Mouse (Mus musculus) heart, embryonic 11.5 days (tissue): ENCODE data around the gene Hdac1. TPM values are rescaled to one million over a fixed set of nuclear protein-coding genes. Genes with fewer than 3 reads are reported as not detected.

Source experiments
- ATAC-seq: fragments of 200-750 bp; cut with Nextera tagmentation; replicated peaks from 2 replicates; pipeline ENCODE4 v1.8.0; 2017; ENCODE audit warnings: moderate library complexity; ENCODE audit not compliant: insufficient number of reproducible peaks, low FRiP score, low TSS enrichment
- H3K27ac ChIP-seq: fragments of 300-500 bp; sonication (generic); 2 replicates; pipeline ENCODE4 v1.5.1; 2014; ENCODE audit warnings: mild to moderate bottlenecking, low read depth, low read length
- H3K27me3 ChIP-seq: fragments of 300-500 bp; sonication (generic); 2 replicates; pipeline ENCODE4 v1.6.1; 2014; ENCODE audit warnings: mild to moderate bottlenecking, low read length, mixed read lengths; ENCODE audit not compliant: control insufficient read depth, insufficient read depth
- H3K36me3 ChIP-seq: fragments of 300-500 bp; sonication (generic); 2 replicates; pipeline ENCODE4 v1.6.1; 2014; ENCODE audit warnings: mild to moderate bottlenecking, low read length, moderate library complexity, mixed read lengths; ENCODE audit not compliant: control insufficient read depth, insufficient read depth
- H3K4me1 ChIP-seq: fragments of 300-500 bp; sonication (generic); 2 replicates; pipeline ENCODE4 v1.6.1; 2014; ENCODE audit warnings: low read length; ENCODE audit not compliant: control insufficient read depth, insufficient read depth
- H3K4me2 ChIP-seq: fragments of 300-500 bp; sonication (generic); 2 replicates; pipeline ENCODE4 v1.6.1; 2014; ENCODE audit warnings: mild to moderate bottlenecking, moderate library complexity
- H3K4me3 ChIP-seq: fragments of 300-500 bp; sonication (generic); 2 replicates; pipeline ENCODE4 v1.5.1; 2014; ENCODE audit warnings: low read depth, low read length
- H3K9ac ChIP-seq: fragments of 300-500 bp; sonication (generic); 2 replicates; pipeline ENCODE4 v1.6.1; 2014; ENCODE audit warnings: mild to moderate bottlenecking, low read depth, low read length, moderate library complexity
- H3K9me3 ChIP-seq: fragments of 300-500 bp; sonication (generic); replicated peaks from 2 replicates; pipeline ENCODE4 v1.6.1; 2016; ENCODE audit warnings: low read length; ENCODE audit not compliant: control insufficient read depth
- WGBS: fragments of 180-500 bp; shearing (Covaris S2); extraction: QIAGEN DNeasy Blood & Tissue Kit; methylation state at CpG from one replicate; pipeline ENCODE4 v1.1.7; 2014; ENCODE audit not compliant: insufficient replicate concordance; 5-methylcytosine and 5-hydroxymethylcytosine counted together
- polyA plus RNA-seq: library from polyadenylated mRNA; unstranded; fragments of >200 nt; fragmentation: Nextera tagmentation; extraction: Ambion mirVana; gene quantifications from 2 replicates; pipeline ENCODE4 v1.2.1, GENCODE M21; 2014

Gene Hdac1
- polyA plus RNA-seq, 1 experiment from 2014 or later = 154 TPM

DNA sequence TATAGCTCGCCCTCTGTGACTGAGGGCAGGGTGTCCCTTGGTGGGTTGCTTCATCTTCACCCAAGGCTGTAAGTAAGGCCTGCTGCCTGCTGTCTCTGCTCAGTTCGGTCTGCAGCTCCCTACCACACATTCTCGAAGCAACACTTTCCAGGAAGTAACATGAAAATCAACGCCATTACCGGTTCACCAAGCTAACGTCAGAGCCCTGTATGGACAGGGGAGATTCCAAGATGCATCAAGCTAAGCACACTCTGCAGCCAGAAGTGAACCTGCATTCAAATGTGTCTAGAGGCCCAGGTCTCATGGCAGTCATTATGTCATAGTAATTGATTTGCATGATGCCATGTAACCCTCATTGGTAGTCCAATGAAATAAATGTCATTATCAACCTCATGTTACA, 27.5 kb upstream of the Hdac1 start:
- Histone ChIP-seq H3K4me2 (no peak overlapping the region), H3K27ac (no peak overlapping the region), H3K4me3 (no peak overlapping the region), H3K9me3 (no peaks in the 10 kb centered on the region), H3K27me3 (no peaks in the 10 kb centered on the region), H3K36me3 (no peaks in the 10 kb centered on the region), H3K9ac (no peak overlapping the region), H3K4me1 (peaks cover 1% of the 10 kb centered on the region; the same call in 1 of the 2 replicates)
- WGBS = 81% methylated on average over 6 of the region's 6 CpGs
- ATAC-seq = no peak

DNA sequence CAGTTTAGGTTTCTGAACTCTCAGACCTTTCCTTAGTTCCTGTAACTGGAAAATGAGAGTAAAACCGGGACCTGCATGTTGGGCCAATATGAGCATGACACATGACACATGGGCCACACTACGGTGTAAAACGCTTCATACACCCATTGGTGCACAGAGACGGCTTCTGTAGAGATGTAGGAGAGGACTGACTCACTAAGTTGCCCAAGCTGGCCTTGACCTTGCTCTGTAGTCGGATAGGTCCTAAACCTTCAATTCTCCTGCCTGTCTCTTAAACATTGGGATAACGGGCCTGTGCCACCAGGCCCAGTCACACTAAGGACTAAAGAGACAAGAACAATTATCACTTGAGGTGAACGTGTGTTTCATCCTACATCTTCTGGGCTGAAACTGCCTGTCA, 25.9 kb upstream of the Hdac1 start:
- WGBS = 83% methylated on average over 7 of the region's 7 CpGs

DNA sequence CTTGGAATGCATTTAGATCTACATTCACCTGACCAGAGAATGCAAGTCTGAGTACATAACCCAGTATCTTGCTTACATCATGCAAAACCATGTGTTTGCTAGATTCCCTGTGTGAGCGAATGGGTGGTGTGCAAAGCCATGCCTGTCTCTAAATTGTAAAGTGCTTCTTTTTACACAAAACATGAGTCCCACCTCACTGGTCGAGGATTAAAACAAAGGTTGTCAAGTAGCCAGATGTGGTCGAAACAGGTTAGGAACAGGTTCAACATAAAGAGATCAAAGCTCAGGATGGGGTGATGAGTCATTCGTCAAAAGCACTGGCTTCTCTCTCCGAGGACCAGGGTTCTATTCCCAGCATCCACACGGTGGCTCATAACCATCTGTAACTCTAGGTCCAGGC, 22.6 kb upstream of the Hdac1 start:
- ATAC-seq = no peak
- 79% methylated on average over 6 of the region's 6 CpGs for WGBS
- H3K9ac ChIP-seq = no peak overlapping the region
- no peak overlapping the region for H3K4me2 ChIP-seq
- H3K9me3 ChIP-seq = no peaks in the 10 kb centered on the region
- no peak overlapping the region for H3K27ac ChIP-seq
- no peaks in the 10 kb centered on the region for H3K27me3 ChIP-seq
- no peaks in the 10 kb centered on the region for H3K4me1 ChIP-seq
- no peaks in the 10 kb centered on the region for H3K36me3 ChIP-seq
- H3K4me3 ChIP-seq = no peak overlapping the region

More for the DNA sequence above, 25.9 kb upstream of the Hdac1 start:
- H3K4me1 ChIP-seq = no peaks in the 10 kb centered on the region
- ATAC-seq = no peak
- H3K4me2 ChIP-seq = no peak overlapping the region
- no peaks in the 10 kb centered on the region for H3K36me3 ChIP-seq
- no peaks in the 10 kb centered on the region for H3K9me3 ChIP-seq
- H3K4me3 ChIP-seq = no peak overlapping the region
- H3K27ac ChIP-seq = no peak overlapping the region
- no peaks in the 10 kb centered on the region for H3K27me3 ChIP-seq
- no peak overlapping the region for H3K9ac ChIP-seq

DNA sequence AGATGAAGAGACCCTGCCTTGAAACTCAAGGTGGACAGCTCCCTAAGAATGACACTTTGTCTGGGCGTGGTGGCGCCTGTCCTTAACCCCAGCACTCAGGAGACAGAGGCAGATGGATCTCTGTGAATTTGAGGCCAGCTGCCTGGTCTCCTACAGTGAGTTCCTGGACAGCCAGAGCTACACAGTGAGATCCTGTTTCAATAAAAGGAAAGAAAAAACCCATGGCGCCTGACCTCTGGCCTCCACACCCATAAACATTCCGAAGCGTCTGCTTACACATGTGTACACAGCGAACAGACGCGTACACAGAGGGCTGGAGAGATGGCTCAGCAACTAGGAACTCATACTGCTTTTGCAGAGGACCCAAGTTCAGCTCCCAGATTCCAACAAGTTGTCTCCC, 21.2 kb upstream of the Hdac1 start:
- WGBS = 69% methylated on average over 8 of the region's 8 CpGs
- Histone ChIP-seq H3K27ac (no peak overlapping the region), H3K4me3 (no peak overlapping the region), H3K36me3 (no peaks in the 10 kb centered on the region), H3K4me2 (no peak overlapping the region), H3K9me3 (no peaks in the 10 kb centered on the region), H3K27me3 (no peaks in the 10 kb centered on the region), H3K4me1 (no peaks in the 10 kb centered on the region), H3K9ac (no peak overlapping the region)
- no peak for ATAC-seq

DNA sequence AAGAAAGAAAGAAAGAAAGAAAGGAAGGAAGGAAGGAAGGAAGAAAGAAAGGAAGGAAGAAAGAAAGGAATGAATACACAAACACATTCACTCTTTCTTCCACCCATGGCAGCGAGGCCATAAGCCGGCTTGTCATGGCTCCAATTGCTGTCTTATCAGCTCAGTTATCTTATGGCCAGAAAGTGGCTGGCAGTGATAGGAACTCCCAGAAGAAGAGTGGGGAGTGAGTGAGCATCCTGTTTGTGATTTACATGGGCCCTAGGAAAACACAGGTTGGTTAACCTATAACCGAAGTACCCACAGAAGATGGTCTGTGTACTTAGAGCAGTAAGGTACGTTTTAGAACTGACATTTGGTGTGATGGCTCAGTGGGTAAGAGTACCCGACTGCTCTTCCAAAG, 18.7 kb upstream of the Hdac1 start:
- Histone ChIP-seq H3K36me3 (no peaks in the 10 kb centered on the region), H3K4me3 (no peak overlapping the region), H3K27ac (no peak overlapping the region), H3K4me2 (no peak overlapping the region), H3K9ac (no peak overlapping the region), H3K27me3 (no peaks in the 10 kb centered on the region), H3K4me1 (peaks cover 7% of the 10 kb centered on the region; the same call in 1 of the 2 replicates), H3K9me3 (no peaks in the 10 kb centered on the region)
- WGBS = 74% methylated on average over 5 of the region's 5 CpGs
- no peak for ATAC-seq

DNA sequence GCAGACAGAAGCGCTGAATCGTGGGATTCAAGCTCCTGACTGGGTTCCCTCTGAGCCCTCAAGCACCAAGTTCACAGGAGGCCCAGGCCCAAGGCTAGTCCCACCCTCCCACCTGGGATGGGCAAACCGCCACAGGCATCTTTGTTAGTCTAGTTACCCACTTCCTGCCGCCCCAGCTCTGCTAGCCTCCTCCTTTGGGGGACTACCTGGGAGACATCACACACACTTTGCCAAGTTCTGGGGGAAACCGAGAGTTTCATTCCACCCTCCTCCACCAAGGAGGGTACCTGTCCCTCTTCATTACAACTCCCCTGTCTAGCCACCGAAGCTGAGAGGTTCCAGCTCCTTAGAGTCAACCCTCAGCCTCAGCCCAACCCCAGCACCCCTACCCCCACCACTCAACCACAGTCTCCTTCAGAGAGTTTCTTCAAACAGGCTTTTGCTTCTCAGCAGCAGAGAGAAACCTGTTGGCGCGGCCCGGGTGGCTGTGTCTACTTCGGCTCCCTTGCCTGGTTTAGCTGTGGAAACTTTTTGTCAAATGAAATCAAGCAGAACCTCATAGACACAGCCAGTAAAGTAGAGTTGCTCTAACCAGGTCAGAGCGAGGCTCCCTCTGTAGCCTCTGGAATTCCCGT, 15.9 kb upstream of the Hdac1 start:
- no peak overlapping the region for H3K4me3 ChIP-seq
- H3K36me3 ChIP-seq = no peaks in the 10 kb centered on the region
- H3K27me3 ChIP-seq = peaks cover 8% of the 10 kb centered on the region
- H3K4me2 ChIP-seq = no peak overlapping the region
- H3K9ac ChIP-seq = no peak overlapping the region
- H3K9me3 ChIP-seq = no peaks in the 10 kb centered on the region
- WGBS = 75% methylated on average over 12 of the region's 12 CpGs
- ATAC-seq = no peak
- no peak overlapping the region for H3K27ac ChIP-seq
- peaks cover 7% of the 10 kb centered on the region for H3K4me1 ChIP-seq

DNA sequence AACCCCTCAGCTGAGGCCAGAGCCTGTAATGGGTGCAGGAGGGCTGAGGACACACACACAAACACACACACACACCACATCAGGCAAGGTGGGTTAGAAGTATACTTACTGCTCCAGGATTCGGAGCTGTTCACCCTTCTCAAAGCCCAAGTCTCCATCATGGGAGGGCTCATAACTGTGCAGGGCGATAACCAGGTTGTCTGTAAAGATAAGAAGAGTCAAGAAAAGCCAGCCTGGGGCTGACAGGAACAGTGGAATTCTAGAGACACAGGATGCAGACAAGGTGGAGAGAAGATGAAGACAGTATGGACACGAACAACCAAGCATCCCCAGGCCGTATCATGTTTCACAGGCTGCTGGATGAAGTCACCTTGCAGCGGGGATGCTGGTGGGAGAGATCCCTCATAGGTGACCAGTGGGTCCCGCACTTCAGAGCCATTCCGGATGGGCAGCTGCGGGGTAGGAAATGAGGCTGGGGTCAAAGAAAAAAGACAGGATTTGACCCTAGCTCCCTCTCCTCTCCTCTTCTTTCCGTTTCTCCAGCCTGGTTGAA, 14.8 kb upstream of the Hdac1 start:
- peaks cover 8% of the 10 kb centered on the region for H3K27me3 ChIP-seq
- peaks cover 7% of the 10 kb centered on the region for H3K4me1 ChIP-seq
- H3K4me3 ChIP-seq = peak overlapping the region; percentile 56
- peak overlapping the region; percentile 64 for H3K27ac ChIP-seq
- H3K4me2 ChIP-seq = peak overlapping the region; percentile 84
- no peaks in the 10 kb centered on the region for H3K36me3 ChIP-seq
- H3K9me3 ChIP-seq = no peaks in the 10 kb centered on the region
- WGBS = 61% methylated on average over 9 of the region's 9 CpGs
- ATAC-seq = no peak
- H3K9ac ChIP-seq = no peak overlapping the region

DNA sequence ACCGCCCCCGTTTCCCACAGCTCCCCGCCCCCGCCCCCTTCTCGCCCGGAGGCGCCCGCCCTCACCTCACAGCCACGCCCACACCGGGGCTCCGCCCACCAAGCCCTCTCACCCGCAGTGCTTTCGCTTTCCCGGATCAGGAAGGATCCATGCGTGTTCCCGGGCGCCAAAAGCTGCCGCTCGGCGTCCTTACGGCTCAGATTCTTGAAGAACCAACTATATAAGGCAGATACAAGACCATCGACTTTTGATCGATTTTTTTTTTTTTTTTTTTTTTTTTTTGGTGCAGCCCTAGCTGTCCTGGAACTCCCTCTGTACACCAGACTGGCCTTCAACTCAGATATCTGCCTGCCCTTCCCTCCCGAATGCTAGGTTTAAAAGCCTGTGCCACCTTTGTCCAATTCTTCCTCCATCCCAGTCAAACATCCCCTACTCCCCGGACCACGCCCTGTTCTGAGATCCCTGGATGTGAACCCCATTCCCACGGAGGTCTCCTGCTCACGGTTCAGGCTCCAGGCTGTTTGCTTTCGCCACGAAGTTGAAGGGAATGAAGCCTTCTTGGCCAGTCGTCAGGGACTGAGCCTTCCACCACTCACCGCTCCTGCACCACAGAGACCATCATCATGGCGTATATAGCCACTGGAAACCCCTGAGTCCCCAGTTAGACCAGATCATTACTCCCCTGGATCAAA, 14.2 kb upstream of the Hdac1 start:
- peak; percentile 71 for ATAC-seq
- WGBS = 6% methylated on average over 33 of the region's 33 CpGs
- Histone ChIP-seq H3K36me3 (no peaks in the 10 kb centered on the region), H3K27me3 (peaks cover 8% of the 10 kb centered on the region), H3K4me3 (peak overlapping the region; percentile 56), H3K4me2 (peak overlapping the region; percentile 84), H3K27ac (peak overlapping the region; percentile 64), H3K4me1 (peaks cover 7% of the 10 kb centered on the region), H3K9ac (peak overlapping the region; percentile 70), H3K9me3 (no peaks in the 10 kb centered on the region)
